Mouse (Mus musculus) heart, embryonic 16.5 days (tissue): ENCODE data around the gene Snx9. TPM values are rescaled to one million over a fixed set of nuclear protein-coding genes. Genes with fewer than 3 reads are reported as not detected.

Experiments used
- ATAC-seq: fragments of 200-750 bp; cut with Nextera tagmentation; replicated peaks from 2 replicates; pipeline ENCODE4 v1.8.0; 2017; ENCODE audit warnings: moderate number of reproducible peaks; ENCODE audit not compliant: insufficient read depth, low FRiP score; ENCODE audit errors: extremely low read depth
- H3K27ac ChIP-seq: fragments of 300-500 bp; sonication (generic); 2 replicates; pipeline ENCODE4 v1.5.1; 2014; ENCODE audit warnings: mild to moderate bottlenecking, low read length, control low read depth, moderate library complexity
- H3K27me3 ChIP-seq: fragments of 300-500 bp; sonication (generic); 2 replicates; pipeline ENCODE4 v1.6.1; 2014; ENCODE audit warnings: low read length, mixed read lengths; ENCODE audit not compliant: control insufficient read depth, insufficient read depth
- H3K36me3 ChIP-seq: fragments of 300-500 bp; sonication (generic); 2 replicates; pipeline ENCODE4 v1.6.1; 2014; ENCODE audit not compliant: control insufficient read depth, insufficient read depth
- H3K4me1 ChIP-seq: fragments of 300-500 bp; sonication (generic); 2 replicates; pipeline ENCODE4 v1.6.1; 2014; ENCODE audit warnings: low read length, mixed read lengths; ENCODE audit not compliant: control insufficient read depth, insufficient read depth
- H3K4me2 ChIP-seq: fragments of 300-500 bp; sonication (generic); 2 replicates; pipeline ENCODE4 v1.6.1; 2014; ENCODE audit warnings: low read depth, mild to moderate bottlenecking, control low read depth, low read length
- H3K4me3 ChIP-seq: fragments of 300-500 bp; sonication (generic); 2 replicates; pipeline ENCODE4 v1.5.1; 2014; ENCODE audit warnings: mild to moderate bottlenecking, control low read depth, low read length
- H3K9ac ChIP-seq: fragments of 300-500 bp; sonication (generic); 2 replicates; pipeline ENCODE4 v1.6.1; 2014; ENCODE audit warnings: low read length, control low read depth
- H3K9me3 ChIP-seq: fragments of 300-500 bp; sonication (generic); replicated peaks from 2 replicates; pipeline ENCODE4 v1.6.1; 2016; ENCODE audit warnings: low read length; ENCODE audit not compliant: control insufficient read depth
- WGBS: fragments of 180-500 bp; shearing (Covaris S2); extraction: QIAGEN DNeasy Blood & Tissue Kit; methylation state at CpG from one replicate; pipeline ENCODE4 v1.1.7; 2014; 5-methylcytosine and 5-hydroxymethylcytosine counted together
- polyA plus RNA-seq: library from polyadenylated mRNA; unstranded; fragments of >200 nt; fragmentation: Nextera tagmentation; extraction: Ambion mirVana; gene quantifications from 2 replicates; pipeline ENCODE4 v1.2.1, GENCODE M21; 2015

Gene Snx9
- polyA plus RNA-seq, 1 experiment from 2014 or later = 19.4 TPM

DNA sequence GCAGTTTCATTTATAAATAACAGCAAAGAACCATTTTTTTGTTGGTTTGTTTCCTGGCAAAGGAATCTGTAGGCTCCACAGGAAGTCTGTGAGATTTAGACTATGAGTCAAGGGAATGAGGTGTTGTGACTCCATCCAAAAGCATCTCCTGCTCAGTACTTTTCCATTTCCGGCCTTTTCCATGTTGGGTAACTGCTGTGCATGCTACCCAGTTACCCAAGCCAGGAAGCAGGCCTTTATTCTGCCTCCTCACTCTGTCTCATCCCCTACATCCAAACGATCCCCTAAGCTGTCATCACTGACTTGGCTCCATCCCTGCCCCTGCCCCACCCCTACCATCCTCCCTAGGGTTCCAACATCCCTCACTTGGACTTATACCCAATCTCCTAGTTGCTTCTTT lies 18.6 kb upstream of the Snx9 start:
- H3K4me3 ChIP-seq = no peak overlapping the region

DNA sequence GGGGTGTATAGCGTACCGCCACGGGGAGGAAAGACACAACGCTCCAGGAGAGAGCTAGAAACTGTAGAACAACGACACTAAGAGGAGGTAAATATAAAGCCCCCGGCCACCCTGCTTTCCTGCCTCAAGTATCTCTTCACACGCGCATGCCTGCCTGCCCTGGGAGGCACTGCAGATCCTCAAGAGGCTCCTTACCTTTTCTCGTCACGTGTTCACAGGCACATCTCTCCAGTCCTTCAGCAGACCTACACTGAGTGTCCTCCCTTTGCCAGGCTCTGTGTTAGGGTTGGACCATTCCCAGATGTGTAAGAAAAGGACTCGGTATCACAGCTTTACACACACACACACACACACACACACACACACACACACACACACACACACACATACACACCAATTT lies 18.1 kb upstream of the Snx9 start:
- 77% methylated on average over 11 of the region's 11 CpGs for WGBS
- Histone ChIP-seq H3K4me3 (no peak overlapping the region), H3K9ac (no peak overlapping the region), H3K27me3 (no peaks in the 10 kb centered on the region), H3K9me3 (no peaks in the 10 kb centered on the region), H3K4me2 (no peak overlapping the region), H3K36me3 (no peaks in the 10 kb centered on the region), H3K27ac (no peak overlapping the region), H3K4me1 (peaks cover 15% of the 10 kb centered on the region)
- ATAC-seq = no peak

More for the DNA sequence above, 18.6 kb upstream of the Snx9 start:
- H3K4me1 ChIP-seq = peaks cover 15% of the 10 kb centered on the region
- no peaks in the 10 kb centered on the region for H3K36me3 ChIP-seq
- no peak for ATAC-seq
- no peak overlapping the region for H3K4me2 ChIP-seq
- no peaks in the 10 kb centered on the region for H3K27me3 ChIP-seq
- no peaks in the 10 kb centered on the region for H3K9me3 ChIP-seq
- WGBS = 48% methylated on average over 2 of the region's 2 CpGs
- no peak overlapping the region for H3K27ac ChIP-seq
- no peak overlapping the region for H3K9ac ChIP-seq

DNA sequence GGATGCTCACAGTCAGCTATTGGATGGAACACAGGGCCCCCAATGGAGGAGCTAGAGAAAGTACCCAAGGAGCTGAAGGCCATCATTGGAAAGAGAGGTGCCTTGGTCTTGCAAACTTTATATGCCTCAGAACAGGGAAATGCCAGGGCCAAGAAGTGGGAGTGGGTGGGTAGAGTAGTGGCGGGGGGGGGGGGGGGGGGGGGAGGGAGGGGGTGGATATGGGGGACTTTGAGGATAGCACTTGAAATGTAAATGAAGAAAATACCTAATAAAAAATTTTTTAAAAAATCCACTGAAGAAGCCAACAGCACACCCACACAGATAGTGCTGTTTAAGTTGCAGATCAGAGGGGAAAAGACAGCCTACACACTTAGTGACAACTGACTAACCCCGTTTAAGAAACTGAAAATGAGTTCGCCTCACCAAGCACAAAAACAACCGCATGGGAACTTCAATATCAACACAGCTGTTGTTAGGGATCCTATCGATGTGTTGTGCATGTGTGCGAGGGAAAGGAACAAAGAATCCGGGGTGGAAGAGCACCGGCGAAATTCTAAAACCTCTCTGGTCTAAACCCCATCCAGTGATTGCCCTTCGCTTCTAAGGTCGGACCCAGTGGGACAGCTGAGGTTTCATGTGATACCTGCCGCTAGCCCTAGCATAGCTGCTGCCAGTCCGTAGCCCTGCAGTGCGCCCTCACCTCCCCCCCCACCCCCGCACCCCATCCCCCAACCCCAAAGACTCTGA lies 13.1 kb upstream of the Snx9 start:
- no peaks in the 10 kb centered on the region for H3K36me3 ChIP-seq
- WGBS = 17% methylated on average over 14 of the region's 15 CpGs
- peak overlapping the region; percentile 58; the same call in 1 of the 2 replicates for H3K9ac ChIP-seq
- no peaks in the 10 kb centered on the region for H3K9me3 ChIP-seq
- ATAC-seq = no peak
- H3K27me3 ChIP-seq = no peaks in the 10 kb centered on the region
- H3K4me1 ChIP-seq = peaks cover 14% of the 10 kb centered on the region
- H3K4me2 ChIP-seq = peak overlapping the region; percentile 58
- no peak overlapping the region for H3K27ac ChIP-seq
- H3K4me3 ChIP-seq = peak overlapping the region; percentile 30

DNA sequence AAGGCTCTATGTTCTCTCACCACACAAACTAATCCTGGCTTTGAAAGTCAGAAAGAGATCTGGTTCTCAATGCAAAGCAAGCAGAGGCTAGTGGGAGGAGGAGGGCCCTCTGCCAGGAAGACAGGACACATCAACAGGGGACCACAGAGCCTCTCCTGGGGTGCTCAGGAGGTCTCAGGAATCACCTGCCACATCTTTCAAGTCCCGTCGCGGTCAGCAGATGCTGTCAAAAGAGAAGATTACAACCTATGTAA lies 12.6 kb upstream of the Snx9 start:
- peak overlapping the region; percentile 30 for H3K4me3 ChIP-seq

DNA sequence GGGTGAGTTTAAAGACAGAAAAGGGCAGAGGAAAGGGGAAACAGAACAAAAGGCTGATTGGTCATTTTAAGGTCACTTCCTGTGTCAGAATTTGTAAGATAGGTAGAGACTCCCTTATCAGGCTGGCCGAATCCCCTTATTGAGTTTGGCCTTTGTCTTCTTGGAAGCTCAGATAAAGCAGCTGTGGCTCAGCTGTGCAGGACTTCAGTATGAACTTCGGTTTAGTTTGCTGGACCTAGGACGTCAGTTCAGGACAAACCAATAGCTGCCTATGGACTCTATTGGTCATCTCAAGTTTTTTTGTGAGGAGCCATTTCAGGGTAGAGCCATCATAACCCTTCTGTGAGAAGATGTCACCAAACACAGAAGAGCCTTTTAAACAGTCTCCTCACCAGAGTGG lies 12.2 kb upstream of the Snx9 start:
- H3K4me1 ChIP-seq = peaks cover 14% of the 10 kb centered on the region
- no peaks in the 10 kb centered on the region for H3K27me3 ChIP-seq
- H3K27ac ChIP-seq = no peak overlapping the region
- no peaks in the 10 kb centered on the region for H3K9me3 ChIP-seq
- no peak overlapping the region for H3K4me2 ChIP-seq
- no peak; the same call in 1 of the 2 replicates for ATAC-seq
- 40% methylated on average over 3 of the region's 3 CpGs for WGBS
- no peak overlapping the region for H3K9ac ChIP-seq
- no peaks in the 10 kb centered on the region for H3K36me3 ChIP-seq
- no peak overlapping the region for H3K4me3 ChIP-seq

More for the DNA sequence above, 12.6 kb upstream of the Snx9 start:
- Histone ChIP-seq H3K4me1 (peaks cover 14% of the 10 kb centered on the region), H3K27me3 (no peaks in the 10 kb centered on the region), H3K9ac (peak overlapping the region; percentile 58; the same call in 1 of the 2 replicates), H3K36me3 (no peaks in the 10 kb centered on the region), H3K9me3 (no peaks in the 10 kb centered on the region), H3K27ac (no peak overlapping the region), H3K4me2 (peak overlapping the region; percentile 58)
- WGBS = 16% methylated on average over 3 of the region's 3 CpGs
- peak; percentile 34; the same call in 1 of the 2 replicates for ATAC-seq

DNA sequence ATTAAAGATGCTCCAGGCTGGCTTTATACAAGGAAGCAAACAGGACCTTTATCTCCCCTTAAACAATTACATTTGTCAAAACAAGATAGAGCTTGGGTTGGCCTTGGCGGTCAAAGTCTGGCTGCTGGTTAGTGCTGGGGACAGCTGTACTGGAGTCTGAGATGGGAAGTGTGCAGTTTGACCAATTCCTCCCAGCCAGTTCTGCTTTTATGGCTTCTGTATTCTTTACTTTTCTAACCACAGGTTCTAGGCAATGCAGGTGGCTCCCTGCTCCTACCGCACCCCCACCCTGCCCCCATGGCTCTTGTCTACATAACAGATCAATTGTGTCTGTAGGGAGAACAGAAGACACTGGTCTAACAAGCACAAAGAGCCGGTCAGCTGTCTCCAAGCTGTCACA lies 11.2 kb upstream of the Snx9 start:
- ATAC-seq = no peak
- Histone ChIP-seq H3K27me3 (no peaks in the 10 kb centered on the region), H3K36me3 (no peaks in the 10 kb centered on the region), H3K9ac (no peak overlapping the region), H3K27ac (no peak overlapping the region), H3K9me3 (no peaks in the 10 kb centered on the region), H3K4me1 (peaks cover 14% of the 10 kb centered on the region), H3K4me3 (no peak overlapping the region), H3K4me2 (no peak overlapping the region)
- WGBS = 71% methylated on average over 3 of the region's 3 CpGs

DNA sequence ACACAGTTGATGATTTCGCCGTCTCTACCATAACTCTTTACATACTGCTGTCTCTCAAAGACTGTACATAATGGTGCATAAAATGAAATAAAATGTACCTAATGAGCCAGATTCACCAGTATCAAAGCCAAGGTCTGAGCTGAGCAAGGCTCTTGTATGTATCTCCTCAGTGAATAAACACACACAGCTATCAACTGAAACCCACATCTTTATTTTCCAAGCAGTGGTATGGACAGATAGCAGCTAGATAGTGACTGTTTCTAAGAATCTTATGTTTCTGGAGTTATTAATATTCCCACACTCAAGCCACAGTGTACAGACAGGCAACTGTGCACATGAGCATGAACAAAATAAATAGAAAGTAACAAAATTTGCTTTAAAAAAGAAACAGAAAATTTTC lies 10.7 kb upstream of the Snx9 start:
- H3K9ac ChIP-seq = no peak overlapping the region
- WGBS = 82% methylated on average over 2 of the region's 2 CpGs
- ATAC-seq = no peak
- H3K27ac ChIP-seq = no peak overlapping the region
- H3K9me3 ChIP-seq = no peaks in the 10 kb centered on the region
- no peaks in the 10 kb centered on the region for H3K36me3 ChIP-seq
- no peak overlapping the region for H3K4me2 ChIP-seq
- no peak overlapping the region for H3K4me3 ChIP-seq
- H3K27me3 ChIP-seq = no peaks in the 10 kb centered on the region
- peaks cover 14% of the 10 kb centered on the region for H3K4me1 ChIP-seq

DNA sequence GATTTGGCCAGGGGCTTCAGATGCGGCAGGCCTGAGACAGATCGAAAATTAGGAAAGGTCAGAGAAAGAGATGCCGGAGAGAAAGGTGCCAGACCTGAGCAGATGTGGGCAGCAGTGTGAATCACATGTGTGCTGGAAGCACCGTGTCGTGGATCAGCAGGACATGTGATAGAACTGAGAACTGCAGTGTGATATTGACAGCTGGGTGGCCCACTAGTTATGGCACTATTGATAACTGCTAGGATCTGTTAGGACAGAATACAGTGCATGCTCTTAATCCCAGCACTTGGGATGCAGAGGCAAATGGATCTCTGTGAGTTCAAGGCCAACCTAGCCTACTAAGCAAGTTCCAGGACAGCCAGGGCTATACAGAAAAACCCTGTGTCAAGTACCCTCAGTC lies 10.3 kb upstream of the Snx9 start:
- Histone ChIP-seq H3K9ac (no peak overlapping the region), H3K27ac (no peak overlapping the region), H3K4me1 (peaks cover 14% of the 10 kb centered on the region), H3K4me3 (no peak overlapping the region), H3K27me3 (no peaks in the 10 kb centered on the region), H3K36me3 (no peaks in the 10 kb centered on the region), H3K4me2 (no peak overlapping the region), H3K9me3 (no peaks in the 10 kb centered on the region)
- ATAC-seq = no peak
- 88% methylated on average over 5 of the region's 5 CpGs for WGBS

DNA sequence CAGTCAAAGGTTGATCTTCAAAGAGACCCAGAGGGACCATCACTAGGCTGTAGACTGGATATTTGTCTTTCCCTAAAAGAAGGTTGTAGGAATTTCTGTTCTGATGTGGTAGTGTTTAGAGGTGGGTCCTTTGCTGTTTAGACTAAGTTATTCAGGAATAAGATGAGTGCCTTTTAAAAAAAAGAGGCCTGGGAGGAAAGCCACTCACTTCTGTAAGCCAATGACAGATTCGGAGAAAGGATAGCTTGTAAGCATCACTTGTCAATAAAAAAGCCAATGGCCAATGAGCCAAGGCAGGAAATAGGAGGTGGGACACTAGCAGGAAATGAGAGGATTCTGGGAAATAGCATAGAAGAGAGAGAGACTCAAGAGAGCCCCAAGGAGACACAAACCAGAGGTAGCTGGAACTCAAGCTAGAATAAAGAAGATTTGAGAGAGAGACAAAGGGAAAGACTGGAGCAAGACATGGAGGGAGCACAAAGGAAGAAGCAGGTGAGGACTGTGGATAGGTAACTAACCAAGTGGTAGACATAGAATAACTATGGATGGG lies 9.8 kb upstream of the Snx9 start:
- no peaks in the 10 kb centered on the region for H3K9me3 ChIP-seq
- no peak overlapping the region for H3K9ac ChIP-seq
- H3K4me2 ChIP-seq = no peak overlapping the region
- no peak overlapping the region for H3K4me3 ChIP-seq
- H3K27ac ChIP-seq = no peak overlapping the region
- H3K36me3 ChIP-seq = no peaks in the 10 kb centered on the region
- H3K4me1 ChIP-seq = peaks cover 14% of the 10 kb centered on the region
- WGBS = 77% methylated on average over 1 of the region's 1 CpGs
- no peaks in the 10 kb centered on the region for H3K27me3 ChIP-seq
- no peak for ATAC-seq
